Mouse (Mus musculus) brain, embryonic 14.5 days (tissue): ENCODE measurements around the gene Eipr1. TPM values are rescaled to one million over a fixed set of nuclear protein-coding genes. Genes with fewer than 3 reads are reported as not detected.
A peak's percentile ranks its signal among the peaks of the same experiment; 100 is the strongest.

ENCODE experiments used
- DNase-seq: peaks from one replicate; pipeline ENCODE4 v3.0.0-alpha.2; 2011; ENCODE audit warnings: low read depth
- CTCF ChIP-seq: fragments of 200-500 bp; IDR thresholded peaks from 2 replicates; pipeline ENCODE4 v1.5.1; 2012; ENCODE audit warnings: inconsistent platforms, mild to moderate bottlenecking, moderate library complexity, borderline replicate concordance; ENCODE audit not compliant: insufficient read depth, insufficient read length; ENCODE audit errors: extremely low read depth
- POLR2A ChIP-seq: fragments of 200-500 bp; IDR thresholded peaks from 2 replicates; pipeline ENCODE4 v1.6.1; 2012; ENCODE audit warnings: mild to moderate bottlenecking, inconsistent platforms, borderline replicate concordance; ENCODE audit not compliant: poor library complexity, insufficient read depth, insufficient read length, severe bottlenecking; ENCODE audit errors: extremely low read depth
- polyA plus RNA-seq: library from polyadenylated mRNA; depleted of rRNA; stranded (reverse); fragments of >200 nt; gene quantifications from 2 replicates; pipeline ENCODE4 v1.2.3, GENCODE M21; 2012

The Eipr1 gene
- polyA plus RNA-seq, 1 experiment = 57.1 TPM

DNA sequence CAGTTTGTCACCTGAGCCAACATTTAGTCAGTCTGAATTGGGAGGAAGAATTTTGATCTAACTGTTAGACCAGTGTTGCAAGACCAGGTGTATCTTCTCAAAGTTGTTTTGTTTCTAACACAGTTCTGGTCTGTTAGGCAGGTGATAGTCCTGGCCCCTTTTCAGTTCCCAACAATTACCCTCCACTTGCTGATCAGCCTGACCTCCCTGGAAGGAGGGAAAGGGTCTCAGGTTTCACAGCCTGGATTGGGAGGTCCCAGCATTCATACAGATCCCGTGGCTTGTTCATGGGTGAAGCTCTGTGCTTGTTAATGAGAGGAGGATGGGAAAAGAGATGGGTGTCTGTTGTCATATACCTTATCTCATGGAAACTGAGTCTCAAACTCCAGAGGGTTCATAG, 33.7 kb downstream of the Eipr1 start:
- no peak for DNase-seq
- TF ChIP-seq POLR2A (no peak), CTCF (no peak)

DNA sequence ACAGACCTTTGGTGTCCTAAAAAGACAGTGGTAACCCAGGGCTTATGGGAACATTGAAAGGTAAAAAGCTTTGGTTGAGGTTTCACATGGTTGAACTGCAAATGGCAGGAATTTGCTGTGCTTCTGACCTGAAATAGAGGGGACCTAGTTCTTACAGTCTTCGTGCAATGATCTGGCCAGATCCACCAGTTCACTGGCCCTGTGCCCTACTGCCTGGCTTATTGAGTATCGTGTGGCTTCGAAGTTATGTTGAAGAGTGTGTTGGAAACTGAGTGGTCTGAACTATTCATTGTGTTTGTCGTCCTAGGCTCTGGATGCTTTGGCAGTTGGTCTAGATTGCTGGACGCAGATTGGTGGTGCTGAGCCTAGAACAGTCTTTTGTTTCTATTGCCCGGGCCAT, 34.7 kb downstream of the Eipr1 start:
- no peak for TF ChIP-seq POLR2A
- TF ChIP-seq CTCF = no peak
- no peak for DNase-seq

DNA sequence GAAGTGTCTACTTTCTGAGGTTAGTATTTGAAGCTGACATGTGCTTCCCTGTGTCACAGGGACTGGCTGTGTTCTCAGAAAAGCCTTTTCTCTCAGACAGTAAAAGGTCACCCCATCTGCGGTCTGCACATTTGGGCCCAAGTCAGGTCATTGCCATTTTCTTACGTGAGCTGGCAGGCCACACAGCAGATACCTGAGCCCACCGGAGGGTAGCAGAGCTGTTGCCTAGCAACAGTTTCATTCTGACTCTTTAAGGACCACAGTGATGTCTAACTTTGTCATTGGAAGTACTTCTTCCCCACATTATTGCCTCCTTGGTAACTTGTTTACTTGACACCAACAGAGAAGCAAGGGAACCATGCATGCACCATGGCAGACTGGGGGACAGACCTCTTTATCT, 41.0 kb downstream of the Eipr1 start:
- TF ChIP-seq POLR2A = no peak
- TF ChIP-seq CTCF = no peak
- DNase-seq = peak; percentile 37

DNA sequence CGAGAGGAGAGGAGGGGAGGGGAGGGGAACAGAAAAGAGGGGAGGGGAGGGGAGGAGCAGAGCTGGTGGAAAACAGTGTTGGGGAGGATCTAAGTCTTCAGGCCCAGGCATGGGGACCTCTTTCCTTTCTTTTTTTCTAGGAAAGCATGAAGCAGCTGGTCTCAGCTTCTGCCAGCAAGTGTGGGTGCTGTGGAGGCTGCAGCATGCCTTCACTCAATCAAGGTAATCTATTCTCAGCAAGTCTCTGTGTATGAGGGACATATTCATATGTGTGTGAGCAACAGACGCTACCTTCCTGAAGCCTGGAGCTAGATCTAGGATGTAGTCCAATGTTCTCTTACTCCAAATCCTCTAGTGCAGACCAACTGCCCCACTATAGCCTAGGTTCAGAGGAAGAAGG, 42.1 kb downstream of the Eipr1 start:
- TF ChIP-seq POLR2A (no peak), CTCF (no peak)
- no peak for DNase-seq

DNA sequence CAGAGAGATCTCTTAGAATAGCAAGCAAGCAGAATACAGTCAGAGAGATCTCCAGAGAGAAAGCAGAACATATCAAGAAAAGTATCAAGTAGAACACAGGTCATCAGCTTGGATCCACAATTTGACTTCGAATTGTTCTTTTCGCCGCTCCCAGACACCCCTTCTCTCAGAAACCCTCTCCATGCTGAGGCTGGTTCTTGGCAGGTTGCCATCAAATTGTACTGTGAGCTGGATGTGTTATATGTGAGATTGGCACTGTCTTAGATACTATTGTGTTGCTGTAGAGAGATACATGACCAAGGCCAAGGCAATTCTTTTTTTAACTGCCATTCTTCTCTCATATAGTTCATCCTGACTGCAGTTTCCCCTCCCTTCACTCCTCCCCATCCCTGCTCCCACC, 43.4 kb downstream of the Eipr1 start:
- DNase-seq = peak; percentile 59

DNA sequence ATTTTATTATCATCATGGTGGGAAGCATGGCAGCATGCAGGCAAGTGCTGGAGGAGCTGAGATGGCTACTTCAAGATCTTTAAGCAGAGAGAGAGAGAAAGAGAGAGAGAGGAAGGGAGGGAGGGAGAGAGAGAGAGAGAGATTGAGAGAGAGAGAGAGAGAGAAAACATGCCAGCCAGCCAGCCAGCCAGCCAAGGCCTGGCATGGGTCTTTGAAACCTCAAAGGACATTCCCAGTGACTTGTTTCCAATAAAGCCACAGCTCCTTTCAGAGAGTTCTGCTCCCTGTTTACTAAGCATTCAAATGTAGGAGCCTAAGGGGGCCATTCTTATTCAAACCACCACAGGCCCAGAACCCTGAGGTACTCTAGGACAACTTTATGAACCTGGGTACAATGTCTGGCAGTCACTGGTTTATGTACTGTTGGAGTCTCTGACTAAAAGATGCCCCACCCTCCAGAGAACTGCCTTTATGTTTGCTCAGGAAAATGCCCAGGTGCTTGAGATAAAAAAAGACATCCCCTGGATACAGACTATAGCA, 45.3 kb downstream of the Eipr1 start:
- TF ChIP-seq CTCF (no peak), POLR2A (no peak)

More for the DNA sequence above, 43.4 kb downstream of the Eipr1 start:
- no peak for TF ChIP-seq CTCF
- no peak for TF ChIP-seq POLR2A

DNA sequence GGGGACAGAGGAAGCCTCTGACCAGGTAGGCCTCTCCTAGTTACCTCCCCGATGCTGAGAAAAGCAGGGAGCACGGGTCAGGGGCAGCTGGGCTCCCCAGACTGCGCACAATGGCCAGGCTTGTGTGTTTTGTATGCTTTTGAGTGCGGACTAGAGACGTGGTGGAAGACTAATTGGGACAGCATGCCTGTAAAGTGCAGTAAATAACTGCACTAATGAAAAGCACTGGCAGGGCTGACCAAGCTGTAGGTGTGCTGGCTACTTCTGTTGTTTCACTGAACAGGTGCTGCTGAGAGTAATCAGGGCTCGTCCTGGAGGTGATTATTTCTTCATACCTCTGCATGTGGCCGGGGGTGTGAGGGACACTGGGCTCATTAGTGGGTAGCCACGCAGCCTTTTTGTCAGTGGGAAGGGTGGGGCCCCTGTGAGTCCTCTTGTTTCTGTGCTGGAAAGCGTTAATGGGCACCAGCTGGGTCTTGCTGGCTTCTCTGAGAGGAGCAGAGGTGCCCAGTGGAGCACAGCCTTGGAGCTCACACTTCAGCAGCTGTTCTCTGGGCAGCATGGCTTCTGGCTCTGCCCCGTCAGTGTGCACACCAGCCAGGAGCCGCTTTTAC, 48.3 kb downstream of the Eipr1 start:
- TF ChIP-seq POLR2A (no peak), CTCF (no peak)
- DNase-seq = peak; percentile 78

More for the DNA sequence above, 45.3 kb downstream of the Eipr1 start:
- no peak for DNase-seq

DNA sequence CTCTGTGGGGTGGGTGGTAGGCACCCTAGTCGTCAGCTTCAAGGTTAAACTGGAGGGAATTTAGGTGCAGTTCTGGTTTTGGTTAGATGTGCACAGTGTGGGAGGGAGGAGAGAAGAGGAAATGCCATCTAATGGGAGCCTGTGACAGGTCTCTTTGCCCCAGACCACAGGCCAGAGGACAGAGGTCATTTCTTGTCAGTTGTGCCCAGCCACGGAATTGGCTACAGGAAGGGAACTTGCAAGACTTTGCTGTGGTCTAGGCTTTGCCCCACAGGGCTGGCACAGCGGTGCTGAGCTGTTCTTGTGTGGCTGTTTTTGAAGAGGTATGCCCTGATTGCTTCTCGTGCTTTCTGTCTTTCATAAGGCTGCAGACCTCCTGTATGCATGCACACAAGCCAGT, 48.8 kb downstream of the Eipr1 start:
- TF ChIP-seq CTCF (no peak), POLR2A (no peak)

DNA sequence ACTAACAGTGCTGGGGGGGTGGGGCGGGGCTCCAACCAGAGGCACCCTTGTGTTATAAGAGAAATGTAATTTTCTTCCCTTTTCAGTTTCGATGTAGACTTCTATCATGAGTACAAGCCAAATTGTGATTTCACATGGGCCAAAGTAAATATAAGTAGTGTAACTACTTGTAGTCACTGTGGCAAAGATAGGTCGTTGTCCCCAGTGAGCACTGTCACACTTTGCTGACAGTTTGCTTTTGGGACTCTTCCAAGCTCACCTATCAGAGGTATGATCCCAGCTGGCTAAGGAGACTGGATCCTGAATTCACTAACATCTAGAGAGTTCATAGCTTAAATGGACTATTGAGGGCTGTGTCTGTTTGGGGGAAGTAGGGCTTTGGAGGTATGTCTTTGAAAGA, 49.3 kb downstream of the Eipr1 start:
- TF ChIP-seq CTCF (no peak), POLR2A (no peak)
- DNase-seq = no peak

More for the DNA sequence above, 48.8 kb downstream of the Eipr1 start:
- no peak for DNase-seq

DNA sequence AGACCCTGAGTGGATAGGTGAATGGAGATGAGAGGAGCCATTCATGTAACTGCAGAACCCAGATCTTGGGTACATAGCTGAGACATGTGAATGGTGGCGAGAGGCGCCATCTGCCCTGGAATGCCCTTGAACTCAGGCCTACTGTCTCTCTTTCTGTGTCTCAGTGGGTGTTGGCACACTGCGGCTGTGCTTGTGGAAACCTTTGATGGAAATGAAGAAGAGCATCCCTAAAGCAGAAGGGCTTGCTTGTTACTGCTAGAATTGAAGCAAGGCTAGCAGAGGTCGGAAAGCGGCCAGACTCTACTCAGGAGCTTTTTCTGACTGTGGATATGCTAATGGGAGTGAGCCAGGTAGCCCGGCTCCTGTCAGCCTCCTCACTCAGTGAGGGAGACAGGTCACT, 50.1 kb downstream of the Eipr1 start:
- no peak for DNase-seq
- TF ChIP-seq CTCF (no peak), POLR2A (no peak)

DNA sequence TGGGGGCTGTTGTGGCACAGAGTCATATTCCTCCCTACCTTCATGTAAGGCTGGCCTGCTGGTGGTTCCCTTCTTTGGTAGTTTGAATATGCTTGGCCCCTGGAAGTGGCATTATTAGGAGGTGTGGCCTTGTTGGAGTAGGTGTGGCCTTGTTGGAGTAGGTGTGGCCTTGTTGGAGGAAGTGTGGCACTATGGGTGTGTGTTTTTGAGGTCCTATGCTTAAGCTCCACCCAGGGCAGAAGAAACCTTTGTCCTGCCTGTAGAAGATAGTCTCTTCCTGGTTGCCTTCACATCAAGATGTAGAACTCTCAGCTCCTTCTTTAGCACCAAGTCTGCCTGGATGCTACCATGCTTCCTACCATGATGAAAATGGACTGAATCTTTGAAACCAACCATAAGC, 51.4 kb downstream of the Eipr1 start:
- no peak for DNase-seq
- TF ChIP-seq POLR2A = no peak
- TF ChIP-seq CTCF = no peak
